In genomic region chr7:119800488-119800887, GRCm38 (mm10) we compare ENCODE assay signal across 15 mouse cellular contexts. TPM values are rescaled to one million over a fixed set of nuclear protein-coding genes. Genes with fewer than 3 reads are reported as not detected.
A peak's percentile ranks its signal among the peaks of the same experiment; 100 is the strongest.
DNase-seq lines count a peak whose midpoint lies in the region; ATAC-seq and TF ChIP-seq lines count a peak whose summit lies in the region.
"Had no signal": no experiment of that assay in that cellular context is flagged by ENCODE, and none has a peak within 500 bp of the region (broad histone marks: within the 10 kb centered on the region; RNA-seq: fewer than 3 reads in every experiment).

No protein-coding gene starts in this region.

- H3K4me2 ChIP-seq in hindbrain, postnatal 0 days (ENCODE audit: low read depth, low read length) = no peak overlapping the region
- H3K4me2 ChIP-seq in hindbrain, embryonic 16.5 days (ENCODE audit: low read length) = no peak overlapping the region
- no peak overlapping the region for H3K4me2 ChIP-seq in lung, embryonic 14.5 days
- H3K4me2 ChIP-seq: intestine, embryonic 15.5 days; neural tube, embryonic 12.5 days had no signal

- DNase-seq in hindbrain, postnatal 0 days (ENCODE audit: low spot score) = no peak
- DNase-seq in lung, embryonic 14.5 days = peak; percentile 4
- DNase-seq in lung, postnatal 14 days = no peak
- DNase-seq in CD4-positive helper T cell, adult 2 months (ENCODE audit: low read depth, low spot score) = peak; percentile 39
- peak; percentile 52 for DNase-seq in induced T-regulatory cell, adult 2 months (ENCODE audit: low read depth)
- DNase-seq in frontal cortex, postnatal 14 days (ENCODE audit: low spot score in 2 of 2) = no peak
- DNase-seq in urinary bladder, postnatal 4 days (ENCODE audit: low spot score in 2 of 2) = no peak
- DNase-seq: cerebellum, adult 8-10 months; heart, postnatal 4 days; layer of hippocampus, adult 9-11 months; midbrain, embryonic 14.5 days had no signal

- 0 out of 2 replicates have a peak, but pooled peaks have one; percentile 12 for TF ChIP-seq CTCF in hindbrain, postnatal 0 days (IDR thresholded peaks at IDR 0.05; ENCODE audit: low read depth)
- peak; percentile 22 for TF ChIP-seq CTCF in lung, embryonic 14.5 days (IDR thresholded peaks at IDR 0.05; ENCODE audit: low read depth)

- no peak overlapping the region for H3K4me3 ChIP-seq in hindbrain, postnatal 0 days (ENCODE audit: low read length)
- H3K4me3 ChIP-seq in hindbrain, embryonic 16.5 days (ENCODE audit: low read length) = no peak overlapping the region
- no peak overlapping the region for H3K4me3 ChIP-seq in lung, embryonic 14.5 days (ENCODE audit: low read depth, low read length)
- H3K4me3 ChIP-seq: intestine, embryonic 15.5 days; neural tube, embryonic 12.5 days had no signal

- H3K9ac ChIP-seq in hindbrain, postnatal 0 days (replicated peaks; ENCODE audit: low read length) = no peak overlapping the region
- H3K9ac ChIP-seq in hindbrain, embryonic 16.5 days (ENCODE audit: low read depth, low read length) = no peak overlapping the region
- no peak overlapping the region for H3K9ac ChIP-seq in lung, embryonic 14.5 days
- H3K9ac ChIP-seq: intestine, embryonic 15.5 days; neural tube, embryonic 12.5 days had no signal

- H3K9me3 ChIP-seq in hindbrain, postnatal 0 days (ENCODE audit: low read length) = no peaks in the 10 kb centered on the region
- no peaks in the 10 kb centered on the region for H3K9me3 ChIP-seq in hindbrain, embryonic 16.5 days (ENCODE audit: control insufficient read depth, low read length)
- no peaks in the 10 kb centered on the region; the same call in 1 of the 2 replicates for H3K9me3 ChIP-seq in lung, embryonic 14.5 days (ENCODE audit: low read depth, low read length)
- H3K9me3 ChIP-seq: intestine, embryonic 15.5 days; neural tube, embryonic 12.5 days had no signal

- no peaks in the 10 kb centered on the region for H3K27me3 ChIP-seq in hindbrain, postnatal 0 days (ENCODE audit: insufficient read depth, low read length)
- H3K27me3 ChIP-seq in hindbrain, embryonic 16.5 days (replicated peaks; ENCODE audit: control insufficient read depth, insufficient read depth, low read length) = no peaks in the 10 kb centered on the region
- H3K27me3 ChIP-seq in lung, embryonic 14.5 days (ENCODE audit: insufficient read depth, low read length) = no peaks in the 10 kb centered on the region
- H3K27me3 ChIP-seq: intestine, embryonic 15.5 days; neural tube, embryonic 12.5 days had no signal

- H3K36me3 ChIP-seq in hindbrain, postnatal 0 days (ENCODE audit: insufficient read depth, low read length) = no peaks in the 10 kb centered on the region
- no peaks in the 10 kb centered on the region for H3K36me3 ChIP-seq in hindbrain, embryonic 16.5 days (ENCODE audit: control insufficient read depth, insufficient read depth, low read length)
- peaks cover 8% of the 10 kb centered on the region; the same call in 1 of the 2 replicates for H3K36me3 ChIP-seq in lung, embryonic 14.5 days (ENCODE audit: insufficient read depth)
- H3K36me3 ChIP-seq: intestine, embryonic 15.5 days had no signal

- H3K27ac ChIP-seq in hindbrain, postnatal 0 days = no peak overlapping the region
- no peak overlapping the region for H3K27ac ChIP-seq in hindbrain, embryonic 16.5 days (ENCODE audit: low read depth, low read length)
- H3K27ac ChIP-seq in lung, embryonic 14.5 days (ENCODE audit: low read depth) = no peak overlapping the region
- H3K27ac ChIP-seq: intestine, embryonic 15.5 days; neural tube, embryonic 12.5 days had no signal

- H3K4me1 ChIP-seq in hindbrain, postnatal 0 days (ENCODE audit: insufficient read depth, low read length) = no peaks in the 10 kb centered on the region
- H3K4me1 ChIP-seq in hindbrain, embryonic 16.5 days (ENCODE audit: control insufficient read depth, insufficient read depth, low read depth, low read length) = no peaks in the 10 kb centered on the region
- no peaks in the 10 kb centered on the region for H3K4me1 ChIP-seq in lung, embryonic 14.5 days (ENCODE audit: insufficient read depth)
- H3K4me1 ChIP-seq: intestine, embryonic 15.5 days; neural tube, embryonic 12.5 days had no signal

- 97% methylated on average over 3 of the region's 3 CpGs for WGBS in hindbrain, postnatal 0 days
- WGBS in hindbrain, embryonic 16.5 days = 98% methylated on average over 3 of the region's 3 CpGs
- WGBS in lung, embryonic 14.5 days = 92% methylated on average over 3 of the region's 3 CpGs

- ATAC-seq in hindbrain, postnatal 0 days = no peak
- ATAC-seq in hindbrain, embryonic 16.5 days = no peak
- no peak for ATAC-seq in lung, embryonic 14.5 days (ENCODE audit: insufficient read depth)
- ATAC-seq: intestine, embryonic 15.5 days had no signal

RNA-seq across cellular contexts. Expression of gene Eri2, which starts 6.6 kb away (rescaled TPM):
- 8.2 and 9.6 TPM in 2 replicates for total RNA-seq in hindbrain, postnatal 0 days (2014; rRNA removed)
- 8.7 and 10.4 TPM in 2 replicates for polyA plus RNA-seq in hindbrain, postnatal 0 days (2015; fragmentation: Nextera tagmentation; extraction: Ambion mirVana)
- 14.8 and 15.0 TPM in 2 replicates for polyA plus RNA-seq in hindbrain, embryonic 16.5 days (2015; fragmentation: Nextera tagmentation; extraction: Ambion mirVana)
- polyA plus RNA-seq in lung, embryonic 14.5 days (2014; fragmentation: Nextera tagmentation; extraction: Ambion mirVana) = 31.7 and 35.6 TPM in 2 replicates

RNA-seq across cellular contexts. Expression of gene Rexo5, which starts 6.7 kb away (rescaled TPM):
- 3.9 and 4.4 TPM in 2 replicates for total RNA-seq in hindbrain, postnatal 0 days (2014; rRNA removed)
- polyA plus RNA-seq in hindbrain, postnatal 0 days (2015; fragmentation: Nextera tagmentation; extraction: Ambion mirVana) = 6.8 and 7.9 TPM in 2 replicates
- 9.9 and 13.9 TPM in 2 replicates for polyA plus RNA-seq in hindbrain, embryonic 16.5 days (2015; fragmentation: Nextera tagmentation; extraction: Ambion mirVana)
- 22.4 and 27.5 TPM in 2 replicates for polyA plus RNA-seq in lung, embryonic 14.5 days (2014; fragmentation: Nextera tagmentation; extraction: Ambion mirVana)

RNA-seq across cellular contexts. Expression of gene Acsm3, which starts 39.8 kb away (rescaled TPM):
- total RNA-seq in hindbrain, postnatal 0 days (2014; rRNA removed) = not detected in 2 replicates
- 0.09 TPM in 1 of 2 replicates, not detected in the other for polyA plus RNA-seq in hindbrain, postnatal 0 days (2015; fragmentation: Nextera tagmentation; extraction: Ambion mirVana)
- polyA plus RNA-seq in hindbrain, embryonic 16.5 days (2015; fragmentation: Nextera tagmentation; extraction: Ambion mirVana) = not detected in 2 replicates
- polyA plus RNA-seq in lung, embryonic 14.5 days (2014; fragmentation: Nextera tagmentation; extraction: Ambion mirVana) = 0.17 and 0.31 TPM in 2 replicates
- total RNA-seq: ES-E14 had no signal

Comparison
In these comparisons a context has a peak if more than half of its experiments do, and no peak if none do; other contexts are left out.
1. DNase-seq: peak in lung, embryonic 14.5 days (single experiment), CD4-positive helper T cell, adult 2 months (single experiment) and induced T-regulatory cell, adult 2 months (single experiment); none in hindbrain, postnatal 0 days (single experiment), lung, postnatal 14 days (single experiment), frontal cortex, postnatal 14 days (0 of 2) and urinary bladder, postnatal 4 days (0 of 2).